Mouse (Mus musculus): ENCODE measurements around the gene Lrp6. TPM values are rescaled to one million over a fixed set of nuclear protein-coding genes. Genes with fewer than 3 reads are reported as not detected.
A peak's percentile ranks its signal among the peaks of the same experiment; 100 is the strongest.

The Lrp6 gene
- polyA plus RNA-seq, 1 experiment from 2014 or later, result 49.7 TPM

DNA sequence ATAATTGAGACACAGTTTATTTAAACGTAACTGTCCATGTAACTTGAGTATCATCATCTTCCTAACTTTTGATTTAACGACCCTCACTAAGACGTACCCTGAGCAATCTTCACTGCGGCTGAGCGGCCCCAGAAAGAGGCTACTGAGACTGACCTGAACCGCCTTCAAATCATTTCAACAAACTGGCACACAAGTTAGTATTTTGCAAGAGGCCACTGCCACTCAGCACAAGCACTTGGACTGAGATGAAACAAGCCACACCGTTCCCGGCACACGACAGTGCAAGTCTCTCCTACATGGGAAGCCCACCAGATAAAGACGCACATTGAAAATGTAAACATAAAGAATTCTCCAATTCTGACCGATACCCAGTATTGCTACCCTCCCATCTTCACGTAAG lies 118.3 kb downstream of the Lrp6 start:
- Histone ChIP-seq H3K4me1 (ENCODE audit: control insufficient read depth, insufficient read depth, low read length) (peaks cover 7% of the 10 kb centered on the region; the same call in 1 of the 2 replicates), H3K4me2 (replicated peaks; ENCODE audit: low read depth, low read length) (no peak overlapping the region), H3K9ac (ENCODE audit: low read depth, low read length) (no peak overlapping the region), H3K4me3 (ENCODE audit: low read length) (no peak overlapping the region), H3K27ac (ENCODE audit: low read depth, low read length) (no peak overlapping the region), H3K9me3 (ENCODE audit: control insufficient read depth, low read length) (no peaks in the 10 kb centered on the region), H3K36me3 (ENCODE audit: control insufficient read depth, insufficient read depth, low read length) (peaks cover 40% of the 10 kb centered on the region), H3K27me3 (ENCODE audit: control insufficient read depth, insufficient read depth, low read length) (no peaks in the 10 kb centered on the region)
- WGBS, result 86% methylated on average over 12 of the region's 12 CpGs
- no peak for ATAC-seq (ENCODE audit: low FRiP score, low TSS enrichment)

DNA sequence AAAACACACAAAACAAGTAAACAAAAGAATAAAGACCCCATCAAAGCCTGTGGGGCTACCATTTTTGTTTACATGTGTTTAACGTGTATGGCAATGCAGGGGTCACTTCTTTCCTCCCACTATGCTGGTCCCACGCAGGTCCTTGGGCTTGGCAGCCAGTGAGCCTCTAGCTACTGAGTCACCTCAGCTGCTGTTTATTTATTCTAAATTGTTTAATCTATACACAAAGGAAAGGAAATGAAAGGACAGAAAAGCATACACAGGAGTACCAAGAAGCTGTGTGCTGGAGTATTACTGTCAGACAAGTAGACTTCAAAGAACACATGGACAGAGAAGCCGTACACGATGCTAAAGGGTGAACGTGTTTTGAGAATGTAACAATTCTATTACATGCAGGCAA lies 122.8 kb downstream of the Lrp6 start:
- H3K27ac ChIP-seq (ENCODE audit: low read depth, low read length), result no peak overlapping the region
- H3K4me3 ChIP-seq (ENCODE audit: low read length), result no peak overlapping the region
- no peak overlapping the region for H3K9ac ChIP-seq (ENCODE audit: low read depth, low read length)
- peaks cover 13% of the 10 kb centered on the region; the same call in 1 of the 2 replicates for H3K4me1 ChIP-seq (ENCODE audit: control insufficient read depth, insufficient read depth, low read length)
- H3K36me3 ChIP-seq (ENCODE audit: control insufficient read depth, insufficient read depth, low read length), result peaks cover 6% of the 10 kb centered on the region; the same call in 1 of the 2 replicates
- no peaks in the 10 kb centered on the region for H3K9me3 ChIP-seq (ENCODE audit: control insufficient read depth, low read length)
- ATAC-seq (ENCODE audit: low FRiP score, low TSS enrichment), result no peak
- no peak overlapping the region for H3K4me2 ChIP-seq (replicated peaks; ENCODE audit: low read depth, low read length)
- WGBS, result 64% methylated on average over 5 of the region's 5 CpGs
- H3K27me3 ChIP-seq (ENCODE audit: control insufficient read depth, insufficient read depth, low read length), result no peaks in the 10 kb centered on the region

DNA sequence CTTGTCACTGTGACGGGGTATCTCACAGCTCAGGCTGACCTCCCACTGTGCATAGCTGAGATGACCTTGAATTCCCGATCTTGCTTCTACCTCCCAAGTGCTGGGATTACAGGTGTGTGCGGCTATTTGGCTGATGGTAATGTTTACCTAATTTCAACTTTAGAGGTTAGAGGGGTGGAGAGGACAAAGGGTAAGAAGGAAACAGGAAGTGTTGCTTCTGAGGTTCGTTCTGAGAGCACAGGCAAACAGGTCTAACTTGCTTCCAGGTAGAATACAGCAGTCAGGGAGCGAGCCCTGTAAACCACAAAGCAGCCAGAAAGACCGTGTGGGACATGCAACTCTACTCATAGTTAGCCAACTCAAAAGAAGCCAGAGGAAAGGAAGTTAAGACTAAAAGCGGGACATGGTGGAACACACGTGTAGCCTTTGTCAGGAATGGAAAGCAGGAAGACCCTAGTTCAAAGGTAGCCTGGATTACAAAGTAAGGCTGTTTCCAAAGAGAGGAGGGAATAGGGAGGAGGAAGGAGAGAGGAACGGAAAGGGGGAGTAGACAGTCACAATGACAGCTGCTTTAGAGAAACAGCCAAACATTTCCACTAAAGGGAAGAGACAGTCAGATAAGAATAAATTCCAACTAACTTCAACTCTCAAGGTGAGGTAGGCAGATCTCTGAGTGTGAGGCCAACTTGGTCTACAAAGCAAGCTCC lies 123.4 kb downstream of the Lrp6 start:
- WGBS, result 57% methylated on average over 9 of the region's 9 CpGs

DNA sequence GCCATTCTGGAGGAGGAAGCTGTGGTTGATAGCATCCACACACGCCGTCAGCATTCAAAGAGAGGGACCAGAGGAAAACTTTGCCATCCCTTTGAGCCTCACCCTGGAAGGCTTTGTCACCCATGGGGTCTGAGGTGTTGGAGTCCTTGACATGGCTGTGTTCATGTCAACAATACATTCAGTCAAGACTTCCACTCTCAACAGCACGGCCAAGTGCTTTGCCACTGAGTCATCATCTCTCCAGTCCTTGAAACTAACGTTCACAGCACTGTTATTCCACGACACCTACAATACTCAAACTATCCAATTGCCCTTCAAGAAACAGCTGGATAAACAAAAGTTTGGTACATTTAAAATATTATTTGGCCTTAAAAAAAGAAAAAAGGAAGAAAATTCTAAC lies 124.5 kb downstream of the Lrp6 start:
- Histone ChIP-seq H3K27me3 (ENCODE audit: control insufficient read depth, insufficient read depth, low read length) (no peaks in the 10 kb centered on the region), H3K36me3 (ENCODE audit: control insufficient read depth, insufficient read depth, low read length) (peaks cover 4% of the 10 kb centered on the region; the same call in 1 of the 2 replicates), H3K4me1 (ENCODE audit: control insufficient read depth, insufficient read depth, low read length) (peaks cover 15% of the 10 kb centered on the region; the same call in 1 of the 2 replicates), H3K9me3 (ENCODE audit: control insufficient read depth, low read length) (no peaks in the 10 kb centered on the region), H3K9ac (ENCODE audit: low read depth, low read length) (no peak overlapping the region), H3K27ac (ENCODE audit: low read depth, low read length) (no peak overlapping the region), H3K4me2 (replicated peaks; ENCODE audit: low read depth, low read length) (no peak overlapping the region), H3K4me3 (ENCODE audit: low read length) (no peak overlapping the region)
- no peak for ATAC-seq (ENCODE audit: low FRiP score, low TSS enrichment)
- WGBS, result 83% methylated on average over 5 of the region's 5 CpGs

More for the DNA sequence above, 123.4 kb downstream of the Lrp6 start:
- H3K4me1 ChIP-seq (ENCODE audit: control insufficient read depth, insufficient read depth, low read length), result peaks cover 15% of the 10 kb centered on the region; the same call in 1 of the 2 replicates
- H3K36me3 ChIP-seq (ENCODE audit: control insufficient read depth, insufficient read depth, low read length), result peaks cover 4% of the 10 kb centered on the region; the same call in 1 of the 2 replicates
- H3K4me3 ChIP-seq (ENCODE audit: low read length), result no peak overlapping the region
- peak overlapping the region; percentile 39; the same call in 1 of the 2 replicates for H3K27ac ChIP-seq (ENCODE audit: low read depth, low read length)
- H3K4me2 ChIP-seq (replicated peaks; ENCODE audit: low read depth, low read length), result no peak overlapping the region
- H3K27me3 ChIP-seq (ENCODE audit: control insufficient read depth, insufficient read depth, low read length), result no peaks in the 10 kb centered on the region
- no peaks in the 10 kb centered on the region for H3K9me3 ChIP-seq (ENCODE audit: control insufficient read depth, low read length)
- H3K9ac ChIP-seq (ENCODE audit: low read depth, low read length), result no peak overlapping the region
- ATAC-seq (ENCODE audit: low FRiP score, low TSS enrichment), result no peak

DNA sequence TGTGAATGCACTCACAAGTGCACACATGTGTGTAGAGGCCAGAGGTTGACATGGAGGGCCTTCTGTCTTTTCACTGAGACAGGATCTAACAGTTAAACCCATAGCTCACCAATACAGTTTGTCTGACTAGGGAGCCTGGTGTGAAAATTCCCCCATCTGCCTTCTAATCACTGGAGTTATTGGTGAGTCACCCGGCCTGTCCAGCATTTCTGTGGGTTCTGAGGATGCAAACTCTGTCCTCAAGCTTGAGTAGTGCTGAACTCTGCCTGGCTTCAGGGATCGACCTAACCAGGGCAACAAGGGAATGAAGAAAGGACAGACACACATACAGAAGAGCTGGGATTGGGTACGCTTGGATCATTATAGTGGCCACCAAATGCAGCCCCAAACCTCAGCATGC lies 125.0 kb downstream of the Lrp6 start:
- Histone ChIP-seq H3K27ac (ENCODE audit: low read depth, low read length) (no peak overlapping the region), H3K36me3 (ENCODE audit: control insufficient read depth, insufficient read depth, low read length) (peaks cover 4% of the 10 kb centered on the region; the same call in 1 of the 2 replicates), H3K9me3 (ENCODE audit: control insufficient read depth, low read length) (no peaks in the 10 kb centered on the region), H3K4me1 (ENCODE audit: control insufficient read depth, insufficient read depth, low read length) (peaks cover 19% of the 10 kb centered on the region; the same call in 1 of the 2 replicates), H3K4me3 (ENCODE audit: low read length) (no peak overlapping the region), H3K9ac (ENCODE audit: low read depth, low read length) (no peak overlapping the region), H3K4me2 (replicated peaks; ENCODE audit: low read depth, low read length) (no peak overlapping the region), H3K27me3 (ENCODE audit: control insufficient read depth, insufficient read depth, low read length) (no peaks in the 10 kb centered on the region)
- 89% methylated on average over 3 of the region's 3 CpGs for WGBS
- no peak for ATAC-seq (ENCODE audit: low FRiP score, low TSS enrichment)

DNA sequence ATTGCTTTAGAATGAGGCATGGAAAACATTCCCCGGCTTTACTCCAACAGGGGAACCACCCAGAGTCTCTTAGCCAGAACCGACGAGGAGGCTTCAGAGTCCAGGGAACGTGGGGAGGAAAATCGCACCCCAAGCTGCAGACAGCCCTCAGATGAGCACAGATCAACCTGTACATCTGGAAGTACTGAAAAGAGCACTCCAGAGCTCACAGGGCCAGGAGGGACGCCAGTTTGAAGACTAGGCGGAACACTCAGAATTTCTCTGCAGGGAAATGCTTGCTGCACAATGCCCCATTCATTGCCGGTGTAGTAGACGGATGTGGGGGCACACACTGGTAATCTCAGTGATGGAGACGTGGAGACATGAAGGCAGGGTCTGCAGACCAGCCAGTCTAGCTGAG lies 126.7 kb downstream of the Lrp6 start:
- Histone ChIP-seq H3K4me3 (ENCODE audit: low read length) (peak overlapping the region; percentile 16; the same call in 1 of the 2 replicates), H3K4me2 (replicated peaks; ENCODE audit: low read depth, low read length) (peak overlapping the region; percentile 50), H3K4me1 (ENCODE audit: control insufficient read depth, insufficient read depth, low read length) (peaks cover 19% of the 10 kb centered on the region; the same call in 1 of the 2 replicates), H3K27ac (ENCODE audit: low read depth, low read length) (no peak overlapping the region; the same call in 1 of the 2 replicates), H3K36me3 (ENCODE audit: control insufficient read depth, insufficient read depth, low read length) (no peaks in the 10 kb centered on the region), H3K27me3 (ENCODE audit: control insufficient read depth, insufficient read depth, low read length) (no peaks in the 10 kb centered on the region), H3K9me3 (ENCODE audit: control insufficient read depth, low read length) (no peaks in the 10 kb centered on the region), H3K9ac (ENCODE audit: low read depth, low read length) (peak overlapping the region; percentile 35; the same call in 1 of the 2 replicates)
- no peak for ATAC-seq (ENCODE audit: low FRiP score, low TSS enrichment)
- 28% methylated on average over 10 of the region's 10 CpGs for WGBS

DNA sequence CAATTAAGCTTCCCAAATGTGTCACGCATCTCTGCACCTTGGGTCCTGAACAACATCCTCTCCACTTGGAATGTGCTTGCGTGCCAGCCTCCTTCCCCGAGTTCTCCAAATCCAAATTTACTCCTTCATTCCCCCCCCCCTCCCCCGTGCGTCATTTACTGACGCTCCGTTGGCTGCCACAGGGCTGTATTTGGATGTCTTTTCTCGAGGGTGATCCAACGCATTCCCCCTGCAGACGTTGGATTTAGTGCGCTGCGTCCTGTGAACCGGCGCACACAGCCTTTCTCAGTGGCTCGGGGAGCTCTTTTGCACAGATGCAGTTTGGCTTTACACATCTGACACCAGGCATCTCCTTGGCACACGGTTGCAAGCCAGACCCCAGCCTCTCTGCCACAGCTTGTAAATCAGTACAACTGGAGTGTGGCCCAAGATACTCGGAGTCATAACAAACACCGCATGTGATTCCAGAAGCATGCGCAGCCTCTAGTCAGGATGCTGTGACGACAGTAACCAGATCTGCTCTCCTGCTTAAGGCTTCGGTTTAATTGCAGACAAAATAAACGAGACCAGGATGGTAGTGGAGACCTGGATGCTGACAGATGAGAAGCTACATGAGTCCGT lies 127.3 kb downstream of the Lrp6 start:
- peak overlapping the region; percentile 35; the same call in 1 of the 2 replicates for H3K9ac ChIP-seq (ENCODE audit: low read depth, low read length)
- H3K4me3 ChIP-seq (ENCODE audit: low read length), result peak overlapping the region; percentile 16; the same call in 1 of the 2 replicates
- H3K9me3 ChIP-seq (ENCODE audit: control insufficient read depth, low read length), result no peaks in the 10 kb centered on the region
- no peak overlapping the region; the same call in 1 of the 2 replicates for H3K27ac ChIP-seq (ENCODE audit: low read depth, low read length)
- peaks cover 19% of the 10 kb centered on the region; the same call in 1 of the 2 replicates for H3K4me1 ChIP-seq (ENCODE audit: control insufficient read depth, insufficient read depth, low read length)
- peak overlapping the region; percentile 50 for H3K4me2 ChIP-seq (replicated peaks; ENCODE audit: low read depth, low read length)
- 8% methylated on average over 23 of the region's 23 CpGs for WGBS
- peak; percentile 69 for ATAC-seq (ENCODE audit: low FRiP score, low TSS enrichment)
- H3K36me3 ChIP-seq (ENCODE audit: control insufficient read depth, insufficient read depth, low read length), result no peaks in the 10 kb centered on the region
- H3K27me3 ChIP-seq (ENCODE audit: control insufficient read depth, insufficient read depth, low read length), result no peaks in the 10 kb centered on the region

DNA sequence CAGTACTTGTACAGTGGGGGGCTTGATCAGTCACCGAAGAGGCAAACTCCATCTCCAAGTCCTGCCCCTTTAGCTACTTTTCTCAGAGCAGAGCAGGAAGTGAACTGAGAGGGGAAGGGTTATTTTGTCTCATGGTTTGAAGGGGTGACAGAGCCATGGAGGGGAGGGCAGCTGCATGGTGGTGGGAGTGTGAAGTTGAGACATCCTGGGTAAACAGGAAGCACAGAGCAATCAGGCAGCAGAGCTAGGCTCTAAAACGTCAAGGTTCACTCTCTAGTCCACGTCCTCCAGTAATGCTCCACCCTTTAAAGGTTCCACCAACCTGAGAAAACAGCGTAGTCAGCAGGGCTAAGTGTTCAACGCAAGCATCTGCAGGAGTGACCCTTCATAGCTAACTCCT lies 129.8 kb downstream of the Lrp6 start:
- Histone ChIP-seq H3K9me3 (ENCODE audit: control insufficient read depth, low read length) (no peaks in the 10 kb centered on the region), H3K27ac (ENCODE audit: low read depth, low read length) (no peak overlapping the region), H3K4me3 (ENCODE audit: low read length) (no peak overlapping the region), H3K4me1 (ENCODE audit: control insufficient read depth, insufficient read depth, low read length) (peaks cover 16% of the 10 kb centered on the region; the same call in 1 of the 2 replicates), H3K27me3 (ENCODE audit: control insufficient read depth, insufficient read depth, low read length) (no peaks in the 10 kb centered on the region), H3K36me3 (ENCODE audit: control insufficient read depth, insufficient read depth, low read length) (no peaks in the 10 kb centered on the region), H3K4me2 (replicated peaks; ENCODE audit: low read depth, low read length) (no peak overlapping the region), H3K9ac (ENCODE audit: low read depth, low read length) (no peak overlapping the region)
- 58% methylated on average over 5 of the region's 5 CpGs for WGBS
- no peak for ATAC-seq (ENCODE audit: low FRiP score, low TSS enrichment)
